Comparison of ENCODE assay signal across 28 mouse cellular contexts in genomic region chr12:31574506-31574905, GRCm38 (mm10). TPM values are rescaled to one million over a fixed set of nuclear protein-coding genes. Genes with fewer than 3 reads are reported as not detected.
"Had no signal": no experiment of that assay in that cellular context is flagged by ENCODE, and none has a peak within 500 bp of the region (broad histone marks: within the 10 kb centered on the region; RNA-seq: fewer than 3 reads in every experiment).

No protein-coding gene starts in this region.

- H3K9ac ChIP-seq: heart, embryonic 12.5 days; hindbrain, embryonic 13.5 days; hindbrain, embryonic 15.5 days; limb, embryonic 13.5 days; limb, embryonic 15.5 days; liver, embryonic 13.5 days; liver, embryonic 15.5 days had no signal

- ATAC-seq: hindbrain, postnatal 0 days; intestine, embryonic 16.5 days had no signal

- H3K36me3 ChIP-seq: heart, embryonic 10.5 days; heart, embryonic 12.5 days; hindbrain, embryonic 13.5 days; hindbrain, embryonic 15.5 days; limb, embryonic 13.5 days; limb, embryonic 15.5 days; liver, embryonic 13.5 days; liver, embryonic 15.5 days had no signal

- H3K9me3 ChIP-seq: heart, embryonic 10.5 days; heart, embryonic 12.5 days; hindbrain, embryonic 13.5 days; hindbrain, embryonic 15.5 days; limb, embryonic 13.5 days; limb, embryonic 15.5 days; liver, embryonic 13.5 days; liver, embryonic 15.5 days had no signal

- H3K27ac ChIP-seq: heart, embryonic 10.5 days; hindbrain, embryonic 13.5 days; hindbrain, embryonic 15.5 days; hindbrain, postnatal 0 days; limb, embryonic 13.5 days; limb, embryonic 15.5 days; liver, embryonic 13.5 days; liver, embryonic 15.5 days had no signal

- H3K4me3 ChIP-seq: heart, embryonic 10.5 days; heart, embryonic 12.5 days; hindbrain, embryonic 13.5 days; hindbrain, embryonic 15.5 days; limb, embryonic 13.5 days; limb, embryonic 15.5 days; liver, embryonic 13.5 days; liver, embryonic 15.5 days had no signal

- H3K27me3 ChIP-seq: heart, embryonic 12.5 days; hindbrain, embryonic 13.5 days; hindbrain, embryonic 15.5 days; limb, embryonic 13.5 days; limb, embryonic 15.5 days; liver, embryonic 13.5 days; liver, embryonic 15.5 days had no signal

- DNase-seq: gastrocnemius, postnatal 14 days; gastrocnemius, postnatal 36 days; heart, adult 18-20 months; heart, postnatal 14 days; heart, postnatal 36 days; kidney, adult 11 months; kidney, adult 8-10 months; kidney, postnatal 10 days; kidney, postnatal 25 days; kidney, postnatal 4 days; layer of hippocampus, adult 9-11 months; layer of hippocampus, postnatal 36 days; left cerebral cortex, postnatal 4 days; liver, embryonic 13.5 days had no signal

- H3K4me1 ChIP-seq: heart, embryonic 10.5 days; hindbrain, embryonic 13.5 days; hindbrain, embryonic 15.5 days; limb, embryonic 13.5 days; limb, embryonic 15.5 days; liver, embryonic 13.5 days; liver, embryonic 15.5 days had no signal

- H3K4me2 ChIP-seq: heart, embryonic 12.5 days; hindbrain, embryonic 13.5 days; hindbrain, embryonic 15.5 days; limb, embryonic 13.5 days; limb, embryonic 15.5 days; liver, embryonic 13.5 days; liver, embryonic 15.5 days had no signal

RNA-seq across cellular contexts. Expression of gene Slc26a4, which starts 14.7 kb away (rescaled TPM):
- total RNA-seq: gastrocnemius, adult 18-20 months; gastrocnemius, adult 8-10 months; gastrocnemius, postnatal 14 days; gastrocnemius, postnatal 36 days; heart, adult 18-20 months; hematopoietic stem cell, adult 5-6 weeks; hindbrain, postnatal 0 days had no signal
- polyA plus RNA-seq: gonadal fat pad, adult 2 months; hindbrain, embryonic 11.5 days; hindbrain, embryonic 15.5 days; limb, embryonic 15.5 days; liver, embryonic 13.5 days; liver, embryonic 15.5 days had no signal
